Mouse (Mus musculus) embryonic facial prominence, embryonic 12.5 days (tissue): ENCODE results near the gene Fbxl16. TPM values are rescaled to one million over a fixed set of nuclear protein-coding genes. Genes with fewer than 3 reads are reported as not detected.
A peak's percentile ranks its signal among the peaks of the same experiment; 100 is the strongest.

Source experiments
- ATAC-seq: fragments of 200-750 bp; cut with Nextera tagmentation; 2 replicates; pipeline ENCODE4 v1.8.0; 2017; ENCODE audit not compliant: insufficient number of reproducible peaks, insufficient read depth, low FRiP score, low TSS enrichment
- H3K27ac ChIP-seq: fragments of 300-500 bp; sonication (generic); 2 replicates; pipeline ENCODE4 v1.5.1; 2016; ENCODE audit warnings: mild to moderate bottlenecking
- H3K27me3 ChIP-seq: fragments of 300-500 bp; sonication (generic); 2 replicates; pipeline ENCODE4 v1.6.1; 2016; ENCODE audit warnings: mild to moderate bottlenecking, moderate library complexity
- H3K36me3 ChIP-seq: fragments of 300-500 bp; sonication (generic); 2 replicates; pipeline ENCODE4 v1.6.1; 2016; ENCODE audit warnings: mild to moderate bottlenecking
- H3K4me1 ChIP-seq: fragments of 300-500 bp; sonication (generic); 2 replicates; pipeline ENCODE4 v1.6.1; 2016
- H3K4me2 ChIP-seq: fragments of 300-500 bp; sonication (generic); replicated peaks from 2 replicates; pipeline ENCODE4 v1.6.1; 2016; ENCODE audit warnings: mild to moderate bottlenecking, moderate library complexity
- H3K4me3 ChIP-seq: fragments of 300-500 bp; sonication (generic); 2 replicates; pipeline ENCODE4 v1.5.1; 2016; ENCODE audit warnings: mild to moderate bottlenecking
- H3K9ac ChIP-seq: fragments of 300-500 bp; sonication (generic); 2 replicates; pipeline ENCODE4 v1.6.1; 2016; ENCODE audit warnings: mild to moderate bottlenecking, moderate library complexity
- H3K9me3 ChIP-seq: fragments of 300-500 bp; sonication (generic); 2 replicates; pipeline ENCODE4 v1.6.1; 2016; ENCODE audit warnings: mild to moderate bottlenecking, moderate library complexity
- WGBS: fragments of 180-500 bp; shearing (Covaris S2); methylation state at CpG from one replicate; pipeline ENCODE4 v1.1.7; 2016; 5-methylcytosine and 5-hydroxymethylcytosine counted together
- polyA plus RNA-seq: library from polyadenylated mRNA; unstranded; fragments of >200 nt; fragmentation: Nextera tagmentation; extraction: Ambion mirVana; gene quantifications from 2 replicates; pipeline ENCODE4 v1.2.1, GENCODE M21; 2016

The Fbxl16 gene
- polyA plus RNA-seq, result 5.9 and 6.7 TPM in 2 replicates

GRCm38 (mm10) chr17:25808789-25809605 lies at the start of gene Fbxl16:
Gene Fbxl16, plus strand, starts transcription at chr17:25809085.
- peak; percentile 61 for ATAC-seq
- WGBS, result under 1% methylated on average over 84 of the region's 100 CpGs
- H3K27ac ChIP-seq, result peak within 1 kb of the TSS; percentile 65

GRCm38 (mm10) chr17:25760148-25760547 lies 48.7 kb upstream of the Fbxl16 start:
- Histone ChIP-seq H3K9ac (no peak overlapping the region), H3K4me2 (no peak overlapping the region), H3K36me3 (no peaks in the 10 kb centered on the region), H3K9me3 (no peaks in the 10 kb centered on the region), H3K4me3 (no peak overlapping the region), H3K4me1 (peaks cover 6% of the 10 kb centered on the region), H3K27me3 (no peaks in the 10 kb centered on the region), H3K27ac (no peak overlapping the region)
- 84% methylated on average over 8 of the region's 8 CpGs for WGBS
- ATAC-seq, result no peak

More at GRCm38 (mm10) chr17:25808789-25809605, at the start of gene Fbxl16:
- peak within 1 kb of the TSS; percentile 72 for H3K4me3 ChIP-seq
- H3K27me3 ChIP-seq, result peaks cover 53% of the 10 kb centered on the region
- peak within 1 kb of the TSS; percentile 97 for H3K4me2 ChIP-seq
- no peaks in the 10 kb centered on the region for H3K9me3 ChIP-seq
- H3K4me1 ChIP-seq, result peaks cover 7% of the 10 kb centered on the region; the same call in 1 of the 2 replicates
- peak within 1 kb of the TSS; percentile 80 for H3K9ac ChIP-seq
- H3K36me3 ChIP-seq, result no peaks in the 10 kb centered on the region

GRCm38 (mm10) chr17:25761561-25761970 lies 47.3 kb upstream of the Fbxl16 start:
- Histone ChIP-seq H3K36me3 (no peaks in the 10 kb centered on the region), H3K27me3 (peaks cover 8% of the 10 kb centered on the region; the same call in 1 of the 2 replicates), H3K9ac (no peak overlapping the region), H3K9me3 (no peaks in the 10 kb centered on the region), H3K4me3 (no peak overlapping the region), H3K4me1 (no peaks in the 10 kb centered on the region), H3K27ac (no peak overlapping the region), H3K4me2 (no peak overlapping the region)
- WGBS, result 44% methylated on average over 4 of the region's 4 CpGs
- no peak for ATAC-seq

GRCm38 (mm10) chr17:25762591-25762990 lies 46.3 kb upstream of the Fbxl16 start:
- H3K36me3 ChIP-seq, result no peaks in the 10 kb centered on the region
- no peak overlapping the region for H3K4me2 ChIP-seq
- H3K4me1 ChIP-seq, result no peaks in the 10 kb centered on the region
- H3K27me3 ChIP-seq, result peaks cover 10% of the 10 kb centered on the region; the same call in 1 of the 2 replicates
- no peak for ATAC-seq
- 32% methylated on average over 3 of the region's 3 CpGs for WGBS
- no peak overlapping the region for H3K4me3 ChIP-seq
- H3K9me3 ChIP-seq, result no peaks in the 10 kb centered on the region
- no peak overlapping the region for H3K27ac ChIP-seq
- no peak overlapping the region for H3K9ac ChIP-seq

DNA sequence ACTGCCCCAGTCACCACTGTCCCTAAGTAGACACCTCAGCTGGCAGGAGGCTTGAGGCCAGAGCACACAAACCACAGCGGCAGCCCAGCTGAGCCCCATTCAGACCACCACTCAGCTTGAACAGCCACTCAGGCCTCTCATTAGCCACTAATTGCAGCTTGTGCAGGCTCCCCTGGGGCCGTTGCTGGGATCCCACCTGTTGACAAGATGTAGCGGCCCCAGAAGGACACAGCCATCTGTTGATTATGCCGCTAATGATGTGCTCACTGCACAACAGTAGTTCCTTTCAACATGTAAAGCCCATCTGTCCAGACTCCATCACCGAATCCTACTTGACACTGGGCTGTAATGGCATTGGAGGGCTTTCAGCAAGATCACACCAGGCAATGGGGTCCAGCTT lies 43.0 kb upstream of the Fbxl16 start:
- 34% methylated on average over 5 of the region's 5 CpGs for WGBS
- ATAC-seq, result no peak; the same call in 1 of the 2 replicates
- H3K36me3 ChIP-seq, result no peaks in the 10 kb centered on the region
- H3K27me3 ChIP-seq, result peaks cover 10% of the 10 kb centered on the region; the same call in 1 of the 2 replicates
- H3K4me2 ChIP-seq, result no peak overlapping the region
- H3K9me3 ChIP-seq, result no peaks in the 10 kb centered on the region
- no peak overlapping the region for H3K4me3 ChIP-seq
- no peak overlapping the region for H3K9ac ChIP-seq
- H3K27ac ChIP-seq, result no peak overlapping the region
- no peaks in the 10 kb centered on the region for H3K4me1 ChIP-seq

DNA sequence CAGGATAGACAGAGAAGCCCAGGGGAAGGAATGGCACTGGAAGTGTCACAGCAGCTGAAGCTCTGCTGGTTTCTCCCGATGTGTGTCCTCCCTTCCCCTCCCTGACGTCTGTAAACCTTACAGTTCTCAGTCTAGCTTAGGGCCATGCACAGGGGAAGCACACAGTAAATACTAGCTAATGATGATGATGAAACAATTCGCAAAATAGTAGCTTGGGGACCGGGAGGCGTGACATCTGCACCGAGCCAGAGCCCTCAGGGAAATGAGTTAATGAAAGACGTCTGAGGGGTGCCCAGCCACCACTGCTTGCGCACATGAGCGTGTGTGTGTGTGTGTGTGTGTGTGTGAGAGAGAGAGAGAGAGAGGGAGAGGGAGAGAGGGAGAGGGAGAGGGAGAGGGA lies 39.6 kb upstream of the Fbxl16 start:
- no peaks in the 10 kb centered on the region for H3K9me3 ChIP-seq
- H3K4me3 ChIP-seq, result no peak overlapping the region
- peaks cover 4% of the 10 kb centered on the region for H3K4me1 ChIP-seq
- no peak overlapping the region for H3K9ac ChIP-seq
- no peak for ATAC-seq
- H3K27me3 ChIP-seq, result peaks cover 10% of the 10 kb centered on the region; the same call in 1 of the 2 replicates
- no peak overlapping the region for H3K4me2 ChIP-seq
- no peak overlapping the region for H3K27ac ChIP-seq
- H3K36me3 ChIP-seq, result no peaks in the 10 kb centered on the region
- 43% methylated on average over 9 of the region's 9 CpGs for WGBS

GRCm38 (mm10) chr17:25773549-25774120 lies 35.2 kb upstream of the Fbxl16 start, which contains the start of gene Narfl:
Gene Narfl, plus strand, starts transcription at chr17:25773776.
- Histone ChIP-seq H3K4me1 (peaks cover 8% of the 10 kb centered on the region), H3K4me3 (peak within 1 kb of the TSS; percentile 83), H3K4me2 (peak within 1 kb of the TSS; percentile 85), H3K9ac (peak within 1 kb of the TSS; percentile 88), H3K27me3 (no peaks in the 10 kb centered on the region), H3K9me3 (no peaks in the 10 kb centered on the region), H3K27ac (no peak within 1 kb of the TSS), H3K36me3 (no peaks in the 10 kb centered on the region)
- ATAC-seq, result peak; percentile 73
- WGBS, result under 1% methylated on average over 37 of the region's 37 CpGs

DNA sequence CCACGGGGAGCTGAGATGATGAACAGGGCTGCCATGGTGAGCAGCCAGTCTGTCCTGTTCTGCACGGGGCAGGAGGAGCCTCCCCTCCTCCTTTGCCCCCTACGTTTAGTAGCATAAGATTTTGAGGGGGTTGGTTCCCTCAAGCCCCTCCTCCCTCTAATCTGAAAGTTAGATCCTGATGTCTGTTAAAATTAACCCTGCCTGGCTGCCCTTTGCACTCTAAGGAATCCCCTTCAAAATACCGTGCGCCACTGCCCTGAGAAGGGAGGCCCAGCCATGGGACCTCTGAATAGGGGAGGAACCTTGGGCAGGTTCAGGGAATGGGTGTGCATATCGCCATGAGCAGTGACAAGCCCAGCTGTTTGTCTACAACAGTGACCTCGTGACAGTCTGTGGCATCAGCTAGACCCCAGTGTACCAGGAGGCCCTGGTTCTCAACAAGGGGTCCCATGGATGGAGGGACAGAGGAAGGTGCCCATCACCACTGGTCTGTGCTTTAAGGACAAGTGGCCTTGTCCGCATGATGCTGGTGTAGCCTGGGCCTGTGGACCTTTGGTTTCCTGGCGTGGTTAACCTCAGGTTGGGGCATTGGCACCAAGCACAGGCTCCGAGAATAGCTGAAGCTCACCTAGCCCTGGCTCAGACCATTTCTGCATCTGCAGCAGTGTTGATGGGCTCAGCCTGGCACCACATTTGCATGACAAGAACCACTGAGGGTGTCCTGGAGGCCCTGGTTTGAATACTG lies 33.4 kb upstream of the Fbxl16 start:
- H3K4me2 ChIP-seq, result peak overlapping the region; percentile 7; the same call in 1 of the 2 replicates
- peaks cover 8% of the 10 kb centered on the region for H3K36me3 ChIP-seq
- H3K4me1 ChIP-seq, result peaks cover 8% of the 10 kb centered on the region
- ATAC-seq, result no peak
- H3K27ac ChIP-seq, result no peak overlapping the region
- H3K9ac ChIP-seq, result no peak overlapping the region
- 77% methylated on average over 10 of the region's 10 CpGs for WGBS
- no peak overlapping the region for H3K4me3 ChIP-seq
- H3K27me3 ChIP-seq, result no peaks in the 10 kb centered on the region
- no peaks in the 10 kb centered on the region for H3K9me3 ChIP-seq

DNA sequence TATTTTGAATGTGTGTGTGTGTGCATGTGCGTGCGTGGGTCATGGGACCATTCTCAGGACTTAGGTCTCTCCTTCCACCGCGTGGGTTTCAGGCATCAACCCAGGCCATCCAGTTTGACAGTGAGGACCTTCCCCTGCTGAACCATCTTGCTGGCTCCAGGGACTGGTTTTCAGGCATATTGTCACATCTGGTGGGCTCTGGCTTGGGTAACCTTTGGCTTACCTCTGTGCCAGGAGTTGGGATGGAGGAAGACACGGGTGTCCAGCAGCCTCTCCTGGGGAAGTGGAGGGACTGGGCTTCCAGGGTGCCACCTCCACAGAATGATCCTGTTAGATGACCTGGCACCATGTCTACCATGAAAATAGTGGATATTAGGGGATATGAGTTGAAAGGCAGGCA lies 30.9 kb upstream of the Fbxl16 start:
- H3K4me2 ChIP-seq, result no peak overlapping the region
- peaks cover 8% of the 10 kb centered on the region for H3K4me1 ChIP-seq
- H3K4me3 ChIP-seq, result no peak overlapping the region
- H3K27me3 ChIP-seq, result no peaks in the 10 kb centered on the region
- H3K9me3 ChIP-seq, result no peaks in the 10 kb centered on the region
- peaks cover 32% of the 10 kb centered on the region for H3K36me3 ChIP-seq
- ATAC-seq, result no peak
- H3K27ac ChIP-seq, result no peak overlapping the region
- no peak overlapping the region for H3K9ac ChIP-seq
- WGBS, result 93% methylated on average over 5 of the region's 5 CpGs

DNA sequence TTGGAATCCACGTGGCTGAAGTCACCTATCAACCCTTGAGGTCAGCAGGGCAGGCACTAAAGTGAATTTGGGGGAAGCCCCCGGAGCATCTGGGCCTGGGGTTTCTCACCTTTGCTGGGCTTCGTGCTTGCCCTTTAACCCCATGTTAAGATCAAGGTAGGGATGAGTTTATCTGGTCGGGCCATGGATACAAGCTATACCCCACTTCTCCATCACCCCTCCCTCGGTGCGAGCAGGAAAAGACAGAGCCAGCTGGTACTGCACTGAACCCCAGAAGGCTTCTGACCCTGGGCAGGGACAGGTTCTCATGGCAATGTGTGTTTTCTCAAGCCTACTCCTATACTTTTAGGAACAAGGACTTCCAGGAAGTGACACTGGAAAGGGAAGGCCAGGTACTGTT lies 27.5 kb upstream of the Fbxl16 start:
- no peak overlapping the region for H3K27ac ChIP-seq
- WGBS, result 76% methylated on average over 6 of the region's 6 CpGs
- H3K9me3 ChIP-seq, result no peaks in the 10 kb centered on the region
- H3K4me3 ChIP-seq, result no peak overlapping the region
- H3K27me3 ChIP-seq, result no peaks in the 10 kb centered on the region
- H3K36me3 ChIP-seq, result peaks cover 46% of the 10 kb centered on the region
- H3K4me1 ChIP-seq, result peaks cover 24% of the 10 kb centered on the region
- H3K4me2 ChIP-seq, result no peak overlapping the region
- ATAC-seq, result no peak
- H3K9ac ChIP-seq, result no peak overlapping the region

DNA sequence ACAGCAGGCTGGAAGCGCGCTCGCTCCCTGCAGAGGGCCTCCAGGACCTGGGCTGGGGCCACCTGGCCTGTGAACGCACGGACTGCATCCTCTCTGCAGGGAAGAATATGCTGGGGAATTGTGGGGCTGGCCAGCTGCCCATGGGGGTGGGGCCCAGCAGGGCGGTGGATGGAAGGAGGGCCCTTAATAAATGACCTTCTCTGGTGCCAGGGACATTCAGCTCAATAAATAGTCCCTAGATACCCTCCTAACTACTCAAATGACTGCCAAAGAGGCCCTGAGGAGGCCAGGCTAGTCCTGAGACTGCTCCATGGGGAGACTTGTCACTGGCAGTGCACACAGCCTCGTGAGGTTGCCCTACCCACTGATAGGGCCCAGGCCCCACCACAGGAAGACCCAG lies 25.8 kb upstream of the Fbxl16 start:
- H3K4me3 ChIP-seq, result no peak overlapping the region

More for the DNA sequence above, 25.8 kb upstream of the Fbxl16 start:
- no peak overlapping the region for H3K4me2 ChIP-seq
- peaks cover 24% of the 10 kb centered on the region for H3K4me1 ChIP-seq
- no peak overlapping the region for H3K9ac ChIP-seq
- no peaks in the 10 kb centered on the region for H3K27me3 ChIP-seq
- H3K27ac ChIP-seq, result no peak overlapping the region
- H3K36me3 ChIP-seq, result peaks cover 58% of the 10 kb centered on the region
- 83% methylated on average over 7 of the region's 7 CpGs for WGBS
- H3K9me3 ChIP-seq, result no peaks in the 10 kb centered on the region
- ATAC-seq, result no peak
